Mouse (Mus musculus): ENCODE data around the gene Nup107. TPM values are rescaled to one million over a fixed set of nuclear protein-coding genes. Genes with fewer than 3 reads are reported as not detected.

The Nup107 gene
- polyA plus RNA-seq, 1 experiment = 134 TPM

DNA sequence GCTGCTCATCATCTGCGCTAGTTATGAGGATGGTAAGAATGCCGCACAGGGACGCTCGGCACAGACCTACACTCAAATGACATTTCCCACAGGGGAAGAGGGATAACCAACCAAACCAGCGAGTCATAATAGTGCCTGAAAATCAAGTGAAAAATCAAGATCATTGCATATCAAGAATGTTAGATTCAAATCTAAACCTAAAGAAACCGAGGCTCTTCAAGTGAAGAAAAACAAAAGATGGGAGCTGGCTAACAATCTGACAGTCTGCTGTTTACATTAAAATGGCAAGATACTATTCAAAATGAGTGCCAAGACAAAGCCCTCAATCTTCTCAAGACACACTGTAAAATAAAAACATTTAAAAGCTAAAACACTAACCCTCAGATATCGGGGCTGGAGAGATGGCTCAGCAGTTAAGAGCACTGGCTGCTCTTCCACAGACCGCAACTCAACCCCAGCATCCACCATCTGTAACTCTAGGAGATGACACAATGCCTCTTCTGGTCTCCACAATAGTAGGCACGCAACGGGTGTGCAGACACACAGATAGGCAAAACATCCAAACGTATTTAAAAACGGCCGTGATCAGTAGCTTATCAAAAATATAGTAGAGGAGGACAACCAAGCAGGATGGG, 8.6 kb downstream of the Nup107 start:
- no peaks in the 10 kb centered on the region for H3K9me3 ChIP-seq (replicated peaks; ENCODE audit: control insufficient read depth, insufficient read depth, low read length, poor library complexity, severe bottlenecking)
- TF ChIP-seq EP300 (IDR thresholded peaks at IDR 0.05; ENCODE audit: insufficient read depth, low read depth, low read length) = no peak
- no peak for TF ChIP-seq POLR2A (IDR thresholded peaks at IDR 0.05; ENCODE audit: insufficient read depth, low read length)
- H3K9ac ChIP-seq (ENCODE audit: low read depth, poor library complexity, severe bottlenecking) = no peak overlapping the region
- H3K4me1 ChIP-seq (ENCODE audit: control insufficient read depth, insufficient read depth, low read length) = no peaks in the 10 kb centered on the region
- H3K27me3 ChIP-seq (ENCODE audit: control insufficient read depth, insufficient read depth, low read length, poor library complexity, severe bottlenecking) = no peaks in the 10 kb centered on the region
- H3K36me3 ChIP-seq (ENCODE audit: control insufficient read depth, insufficient read depth, low read length, poor library complexity, severe bottlenecking) = peaks cover 52% of the 10 kb centered on the region
- H3K27ac ChIP-seq (ENCODE audit: insufficient read depth, low read length) = no peak overlapping the region
- no peak overlapping the region for H3K4me3 ChIP-seq (ENCODE audit: low read depth, low read length)

DNA sequence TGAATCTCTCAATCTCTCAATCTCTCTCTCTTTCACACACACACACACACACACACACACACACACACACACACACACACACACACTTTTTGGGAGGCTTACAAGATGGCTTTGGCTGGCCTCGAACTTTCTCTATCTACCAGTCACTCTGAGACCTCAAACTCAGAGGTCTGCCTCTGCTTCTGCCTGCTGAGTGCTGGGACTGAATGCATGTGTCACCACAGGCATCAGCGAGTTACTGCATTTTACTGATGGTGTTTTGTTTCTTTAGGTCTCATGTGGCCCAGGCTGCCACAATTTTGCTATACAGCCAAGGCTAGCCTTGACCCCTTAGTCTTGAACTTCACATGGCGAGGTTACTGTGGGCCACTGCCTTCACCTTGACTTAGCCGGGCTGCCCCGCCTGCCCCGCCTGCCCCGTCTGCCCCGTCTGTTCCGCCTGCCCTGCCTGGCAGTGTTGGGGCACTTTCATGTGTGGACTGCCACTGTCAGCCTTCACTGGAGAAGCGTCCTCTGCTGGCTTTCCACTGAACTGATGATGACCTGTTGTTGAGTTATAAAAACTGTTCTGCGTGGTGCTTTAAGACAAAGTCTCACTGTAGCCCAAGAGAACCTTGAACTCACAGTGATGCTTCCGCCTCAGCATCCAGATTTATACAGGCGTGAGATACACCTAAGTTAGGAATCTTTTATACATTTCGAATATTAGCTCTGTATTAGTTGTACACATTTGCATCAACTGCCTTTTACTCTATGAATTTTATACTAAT, 9.8 kb downstream of the Nup107 start:
- H3K9ac ChIP-seq (ENCODE audit: low read depth, poor library complexity, severe bottlenecking) = no peak overlapping the region
- no peaks in the 10 kb centered on the region for H3K9me3 ChIP-seq (replicated peaks; ENCODE audit: control insufficient read depth, insufficient read depth, low read length, poor library complexity, severe bottlenecking)
- peaks cover 60% of the 10 kb centered on the region for H3K36me3 ChIP-seq (ENCODE audit: control insufficient read depth, insufficient read depth, low read length, poor library complexity, severe bottlenecking)
- H3K4me1 ChIP-seq (ENCODE audit: control insufficient read depth, insufficient read depth, low read length) = no peaks in the 10 kb centered on the region
- H3K27ac ChIP-seq (ENCODE audit: insufficient read depth, low read length) = no peak overlapping the region
- no peaks in the 10 kb centered on the region for H3K27me3 ChIP-seq (ENCODE audit: control insufficient read depth, insufficient read depth, low read length, poor library complexity, severe bottlenecking)
- no peak for TF ChIP-seq POLR2A (IDR thresholded peaks at IDR 0.05; ENCODE audit: insufficient read depth, low read length)
- no peak for TF ChIP-seq EP300 (IDR thresholded peaks at IDR 0.05; ENCODE audit: insufficient read depth, low read depth, low read length)
- no peak for TF ChIP-seq CTCF (IDR thresholded peaks at IDR 0.05; ENCODE audit: low read depth, low read length)
- no peak overlapping the region for H3K4me3 ChIP-seq (ENCODE audit: low read depth, low read length)

DNA sequence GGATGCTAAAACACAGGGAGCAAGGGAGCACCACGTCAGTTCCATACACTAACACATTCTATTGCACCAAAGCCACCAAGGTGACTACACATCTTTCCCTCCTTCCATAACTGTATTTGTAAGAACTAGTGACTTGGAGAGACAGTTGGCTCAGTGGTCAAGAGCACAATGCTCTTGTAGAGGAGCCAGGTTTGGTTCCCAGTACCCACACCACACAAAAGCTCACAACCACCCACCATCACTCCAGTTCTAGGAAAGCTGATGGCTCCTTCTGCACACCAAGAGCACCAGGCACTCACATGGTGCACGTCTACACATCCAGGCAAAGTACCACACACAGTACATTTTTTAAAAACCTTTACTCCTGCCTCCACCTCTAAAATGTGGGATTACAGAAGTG, 10.4 kb downstream of the Nup107 start:
- Histone ChIP-seq H3K9ac (ENCODE audit: low read depth, poor library complexity, severe bottlenecking) (no peak overlapping the region), H3K27me3 (ENCODE audit: control insufficient read depth, insufficient read depth, low read length, poor library complexity, severe bottlenecking) (no peaks in the 10 kb centered on the region), H3K36me3 (ENCODE audit: control insufficient read depth, insufficient read depth, low read length, poor library complexity, severe bottlenecking) (peaks cover 60% of the 10 kb centered on the region), H3K9me3 (replicated peaks; ENCODE audit: control insufficient read depth, insufficient read depth, low read length, poor library complexity, severe bottlenecking) (no peaks in the 10 kb centered on the region), H3K4me3 (ENCODE audit: low read depth, low read length) (no peak overlapping the region), H3K27ac (ENCODE audit: insufficient read depth, low read length) (no peak overlapping the region), H3K4me1 (ENCODE audit: control insufficient read depth, insufficient read depth, low read length) (no peaks in the 10 kb centered on the region)
- TF ChIP-seq EP300 (IDR thresholded peaks at IDR 0.05; ENCODE audit: insufficient read depth, low read depth, low read length) (no peak), POLR2A (IDR thresholded peaks at IDR 0.05; ENCODE audit: insufficient read depth, low read length) (no peak), CTCF (IDR thresholded peaks at IDR 0.05; ENCODE audit: low read depth, low read length) (no peak)

DNA sequence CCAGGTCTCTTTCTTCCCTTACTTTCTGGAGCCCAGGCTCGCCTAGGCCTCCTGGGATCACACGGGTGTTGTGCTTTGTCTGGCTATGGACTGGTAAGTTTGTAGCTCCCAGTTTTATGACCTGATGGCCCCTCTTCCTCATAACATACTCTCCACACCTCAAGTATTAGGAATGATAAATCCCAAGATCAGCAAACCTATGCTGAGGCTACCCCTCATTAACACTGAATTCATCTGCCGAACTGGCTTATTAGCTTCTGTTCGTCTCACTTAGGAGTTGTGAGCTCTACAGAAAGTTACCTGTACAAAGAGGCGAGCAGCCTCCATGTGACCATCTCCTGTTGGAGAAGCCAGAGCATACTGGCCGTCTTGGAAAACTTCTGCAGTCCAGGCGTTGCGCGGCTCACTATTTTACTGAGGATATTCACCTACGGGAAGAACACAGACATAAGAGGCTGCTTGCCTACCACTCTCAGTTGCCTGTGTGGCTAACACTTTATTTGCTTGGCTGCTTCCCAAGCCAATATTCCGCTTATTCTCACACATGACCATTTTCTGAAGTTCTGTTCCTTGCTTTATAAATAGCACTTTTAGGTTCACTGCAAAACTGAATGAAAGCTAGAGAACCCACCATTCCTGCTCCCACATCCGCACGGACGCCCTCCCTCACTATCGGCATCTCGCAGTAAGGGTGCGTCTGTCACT, 11.3 kb downstream of the Nup107 start:
- Histone ChIP-seq H3K36me3 (ENCODE audit: control insufficient read depth, insufficient read depth, low read length, poor library complexity, severe bottlenecking) (peaks cover 55% of the 10 kb centered on the region), H3K4me1 (ENCODE audit: control insufficient read depth, insufficient read depth, low read length) (no peaks in the 10 kb centered on the region), H3K9me3 (replicated peaks; ENCODE audit: control insufficient read depth, insufficient read depth, low read length, poor library complexity, severe bottlenecking) (no peaks in the 10 kb centered on the region), H3K9ac (ENCODE audit: low read depth, poor library complexity, severe bottlenecking) (no peak overlapping the region), H3K27me3 (ENCODE audit: control insufficient read depth, insufficient read depth, low read length, poor library complexity, severe bottlenecking) (no peaks in the 10 kb centered on the region), H3K4me3 (ENCODE audit: low read depth, low read length) (no peak overlapping the region), H3K27ac (ENCODE audit: insufficient read depth, low read length) (no peak overlapping the region)
- TF ChIP-seq CTCF (IDR thresholded peaks at IDR 0.05; ENCODE audit: low read depth, low read length) = no peak
- no peak for TF ChIP-seq EP300 (IDR thresholded peaks at IDR 0.05; ENCODE audit: insufficient read depth, low read depth, low read length)
- no peak for TF ChIP-seq POLR2A (IDR thresholded peaks at IDR 0.05; ENCODE audit: insufficient read depth, low read length)

DNA sequence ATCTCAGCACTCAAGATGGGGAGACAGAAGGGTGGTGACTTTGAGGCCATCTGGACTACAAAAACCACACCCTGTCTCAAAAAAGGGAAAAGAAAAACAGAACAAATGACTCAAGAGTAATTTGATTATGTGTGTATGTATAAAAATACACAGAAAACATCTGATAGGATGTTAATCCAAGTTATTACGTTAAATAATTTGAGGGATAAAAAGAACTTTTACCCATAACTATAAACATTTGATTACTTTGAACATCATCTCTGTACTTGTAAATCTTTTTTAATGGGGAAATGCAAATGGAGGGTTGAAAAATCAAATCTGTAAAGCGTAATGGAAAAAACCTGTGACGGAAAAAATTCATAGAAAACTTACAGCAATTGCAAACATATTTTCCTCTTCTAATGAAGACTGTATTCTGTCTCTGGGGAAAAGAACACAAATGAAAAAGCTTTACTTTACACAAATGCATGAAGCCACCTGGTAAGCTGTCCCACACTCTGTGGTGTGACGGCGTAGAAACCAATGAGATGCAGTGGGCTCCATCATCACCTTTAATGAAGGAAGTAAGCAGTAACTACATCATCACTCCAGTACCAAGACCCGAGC, 12.1 kb downstream of the Nup107 start:
- peaks cover 52% of the 10 kb centered on the region for H3K36me3 ChIP-seq (ENCODE audit: control insufficient read depth, insufficient read depth, low read length, poor library complexity, severe bottlenecking)
- H3K27ac ChIP-seq (ENCODE audit: insufficient read depth, low read length) = no peak overlapping the region
- H3K4me3 ChIP-seq (ENCODE audit: low read depth, low read length) = no peak overlapping the region
- TF ChIP-seq POLR2A (IDR thresholded peaks at IDR 0.05; ENCODE audit: insufficient read depth, low read length) (no peak), EP300 (IDR thresholded peaks at IDR 0.05; ENCODE audit: insufficient read depth, low read depth, low read length) (no peak), CTCF (IDR thresholded peaks at IDR 0.05; ENCODE audit: low read depth, low read length) (no peak)
- no peak overlapping the region for H3K9ac ChIP-seq (ENCODE audit: low read depth, poor library complexity, severe bottlenecking)
- no peaks in the 10 kb centered on the region for H3K4me1 ChIP-seq (ENCODE audit: control insufficient read depth, insufficient read depth, low read length)
- H3K27me3 ChIP-seq (ENCODE audit: control insufficient read depth, insufficient read depth, low read length, poor library complexity, severe bottlenecking) = no peaks in the 10 kb centered on the region
- H3K9me3 ChIP-seq (replicated peaks; ENCODE audit: control insufficient read depth, insufficient read depth, low read length, poor library complexity, severe bottlenecking) = no peaks in the 10 kb centered on the region
